Mouse (Mus musculus) G1E (cell line): ENCODE data around the gene Cpeb1. TPM values are rescaled to one million over a fixed set of nuclear protein-coding genes. Genes with fewer than 3 reads are reported as not detected.

Experiments
- ATAC-seq: 2 replicates; pipeline ENCODE4 v1.8.0; 2016; ENCODE audit warnings: mild to moderate bottlenecking; ENCODE audit not compliant: insufficient number of reproducible peaks, poor library complexity, low FRiP score, severe bottlenecking; ENCODE audit errors: extremely low read depth
- DNase-seq: peaks from one replicate; pipeline ENCODE4 v3.0.0; 2012; ENCODE audit warnings: low spot score
- H3K27me3 ChIP-seq: 2 replicates; pipeline ENCODE4 v1.6.1; 2012; ENCODE audit warnings: mild to moderate bottlenecking, low read length, inconsistent platforms; ENCODE audit not compliant: insufficient read depth
- H3K36me3 ChIP-seq: replicated peaks from 2 replicates; pipeline ENCODE3; 2012; ENCODE audit warnings: mild to moderate bottlenecking, inconsistent platforms
- H3K4me1 ChIP-seq: 2 replicates; pipeline ENCODE4 v1.6.1; 2012; ENCODE audit warnings: low read depth, low read length, inconsistent platforms, mixed read lengths; ENCODE audit not compliant: insufficient read depth
- H3K4me3 ChIP-seq: 2 replicates; pipeline ENCODE4 v1.5.1; 2012; ENCODE audit warnings: low read depth, mild to moderate bottlenecking, inconsistent platforms, low read length, moderate library complexity, mixed read lengths
- H3K9me3 ChIP-seq: replicated peaks from 2 replicates; pipeline ENCODE4 v1.6.1; 2012; ENCODE audit warnings: inconsistent platforms
- CTCF ChIP-seq: IDR thresholded peaks from 2 replicates; pipeline ENCODE4 v1.5.1; 2012; ENCODE audit warnings: low read depth, low read length, inconsistent platforms, mixed read lengths
- GATA1 ChIP-seq: IDR thresholded peaks from 2 replicates; pipeline ENCODE4 v1.6.1; 2012; ENCODE audit warnings: borderline replicate concordance, low read length, inconsistent platforms, mixed read lengths
- GATA2 ChIP-seq: IDR thresholded peaks from 2 replicates; pipeline ENCODE4 v1.6.1; 2012; ENCODE audit warnings: low read depth, low read length, inconsistent platforms, borderline replicate concordance
- POLR2AphosphoS5 ChIP-seq: IDR thresholded peaks from 2 replicates; pipeline ENCODE4 v1.6.1; 2012; ENCODE audit warnings: low read depth, low read length, inconsistent platforms; ENCODE audit not compliant: insufficient replicate concordance
- TAL1 ChIP-seq: conservative IDR thresholded peaks from 2 replicates; pipeline ENCODE4 v1.6.1; 2012; ENCODE audit warnings: low read depth, low read length, inconsistent platforms, mixed read lengths
- polyA plus RNA-seq: library from polyadenylated mRNA; stranded (reverse); fragments of >175 nt; gene quantifications from 2 replicates; pipeline ENCODE4 v1.2.3, GENCODE M21; 2012
- total RNA-seq, 2 experiments: library from RNA; stranded (forward) in 1 of 2; stranded (reverse) in 1 of 2; fragments of 200-1000 nt in 1 of 2; fragments of >200 nt in 1 of 2; fragmentation: Nextera tagmentation in 1 of 2; gene quantifications; 2 replicates each; pipeline ENCODE4 v1.2.3; 2014 to 2017

The Cpeb1 gene
- total and polyA plus RNA-seq, 3 experiments, result 0.22 TPM; not detected in 2

- ATAC-seq (no peak), DNase-seq (peak; percentile 40)
- Histone ChIP-seq H3K4me1 (peaks cover 49% of the 10 kb centered on the region), H3K4me3 (peak overlapping the region; percentile 91), H3K27me3 (peaks cover 5% of the 10 kb centered on the region), H3K9me3 (no peaks in the 10 kb centered on the region), H3K36me3 (peaks cover 64% of the 10 kb centered on the region)
- TF ChIP-seq CTCF (no peak), GATA2 (no peak), TAL1 (no peak), POLR2AphosphoS5 (no peak), GATA1 (no peak)
Measured at GRCm38 (mm10) chr7:81343316-81343715, 111.9 kb downstream of the Cpeb1 start.

GRCm38 (mm10) chr7:81342356-81343094 is 112.7 kb downstream of the Cpeb1 start:
- peak overlapping the region; percentile 91 for H3K4me3 ChIP-seq
- no peak for ATAC-seq

DNA sequence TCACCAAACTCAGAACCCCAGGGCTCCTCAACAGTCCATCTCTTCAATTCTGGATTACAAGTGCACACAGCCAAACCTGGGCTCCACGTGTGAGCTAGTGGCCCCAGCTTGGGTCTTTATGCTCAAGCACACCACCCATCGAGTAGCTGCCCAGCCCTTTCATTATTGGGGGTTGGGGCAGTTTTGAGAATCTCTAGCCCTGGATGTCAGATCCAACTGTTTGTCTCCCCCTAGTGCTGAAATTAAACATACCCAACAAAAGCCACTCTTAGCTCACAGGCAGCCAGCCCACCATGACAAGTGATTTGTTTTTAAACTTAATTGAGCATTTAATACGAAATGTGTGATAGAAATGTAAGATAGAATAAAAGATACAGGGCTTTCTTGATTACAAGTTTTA is 113.7 kb downstream of the Cpeb1 start:
- Histone ChIP-seq H3K4me3 (no peak overlapping the region; the same call in 1 of the 2 replicates), H3K4me1 (peaks cover 42% of the 10 kb centered on the region), H3K36me3 (peaks cover 80% of the 10 kb centered on the region), H3K9me3 (no peaks in the 10 kb centered on the region), H3K27me3 (no peaks in the 10 kb centered on the region)
- ATAC-seq (peak; percentile 48), DNase-seq (peak; percentile 51)
- TF ChIP-seq GATA2 (no peak), GATA1 (no peak), CTCF (no peak; the same call in 1 of the 2 replicates), TAL1 (no peak)

More at GRCm38 (mm10) chr7:81342356-81343094, 112.7 kb downstream of the Cpeb1 start:
- H3K36me3 ChIP-seq, result peaks cover 71% of the 10 kb centered on the region
- no peak for DNase-seq
- no peaks in the 10 kb centered on the region for H3K9me3 ChIP-seq
- H3K4me1 ChIP-seq, result peaks cover 46% of the 10 kb centered on the region
- no peaks in the 10 kb centered on the region for H3K27me3 ChIP-seq
- TF ChIP-seq CTCF (no peak), POLR2AphosphoS5 (no peak), GATA1 (no peak), GATA2 (no peak), TAL1 (no peak)

DNA sequence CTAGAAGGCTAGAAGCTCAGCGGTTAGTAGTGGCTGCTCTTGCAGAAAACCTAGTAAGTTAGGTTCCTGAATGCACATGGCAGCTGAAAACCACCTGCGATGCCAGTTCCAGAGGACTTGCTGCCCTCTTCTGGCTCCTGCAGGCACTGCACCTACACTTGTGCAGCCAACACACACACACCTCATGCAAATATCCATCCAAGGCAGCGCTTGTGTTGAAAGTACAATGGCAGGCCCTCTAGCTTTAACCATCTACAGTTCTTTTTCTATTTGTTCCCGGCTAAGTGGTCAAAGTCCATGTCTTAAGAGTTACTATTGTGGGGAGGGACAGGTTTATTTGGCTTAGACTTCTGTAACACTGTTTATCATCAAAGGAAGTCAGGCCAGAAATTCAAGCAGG is 115.5 kb downstream of the Cpeb1 start:
- no peaks in the 10 kb centered on the region for H3K9me3 ChIP-seq
- H3K27me3 ChIP-seq, result no peaks in the 10 kb centered on the region
- no peak overlapping the region for H3K4me3 ChIP-seq
- TF ChIP-seq GATA2, result no peak
- TF ChIP-seq POLR2AphosphoS5, result no peak
- peak; percentile 85 for TF ChIP-seq CTCF
- ATAC-seq (no peak), DNase-seq (peak; percentile 48)
- H3K4me1 ChIP-seq, result peaks cover 34% of the 10 kb centered on the region
- peaks cover 97% of the 10 kb centered on the region for H3K36me3 ChIP-seq

- no peak for TF ChIP-seq TAL1
- TF ChIP-seq GATA1, result no peak
- no peak for TF ChIP-seq CTCF
- TF ChIP-seq GATA2, result no peak
- no peak for TF ChIP-seq POLR2AphosphoS5
- Histone ChIP-seq H3K4me1 (peaks cover 32% of the 10 kb centered on the region), H3K4me3 (no peak overlapping the region), H3K36me3 (peaks cover 93% of the 10 kb centered on the region), H3K9me3 (no peaks in the 10 kb centered on the region), H3K27me3 (no peaks in the 10 kb centered on the region)
- DNase-seq (no peak), ATAC-seq (no peak)
Measured at GRCm38 (mm10) chr7:81338522-81338873, 116.8 kb downstream of the Cpeb1 start.

GRCm38 (mm10) chr7:81337785-81338521 is 117.3 kb downstream of the Cpeb1 start:
- no peaks in the 10 kb centered on the region for H3K27me3 ChIP-seq
- ATAC-seq, result no peak
- peak; percentile 83 for TF ChIP-seq POLR2AphosphoS5
- no peak for TF ChIP-seq GATA1
- peaks cover 31% of the 10 kb centered on the region for H3K4me1 ChIP-seq
- H3K4me3 ChIP-seq, result no peak overlapping the region
- DNase-seq, result no peak
- no peaks in the 10 kb centered on the region for H3K9me3 ChIP-seq
- H3K36me3 ChIP-seq, result peaks cover 93% of the 10 kb centered on the region
